Mouse (Mus musculus) heart, embryonic 12.5 days (tissue): ENCODE measurements around the gene Pgf. TPM values are rescaled to one million over a fixed set of nuclear protein-coding genes. Genes with fewer than 3 reads are reported as not detected.
A peak's percentile ranks its signal among the peaks of the same experiment; 100 is the strongest.

Source experiments
- ATAC-seq: fragments of 200-750 bp; cut with Nextera tagmentation; 2 replicates; pipeline ENCODE4 v1.8.0; 2017; ENCODE audit warnings: moderate TSS enrichment, moderate library complexity; ENCODE audit not compliant: insufficient number of reproducible peaks, low FRiP score
- H3K27ac ChIP-seq: fragments of 300-500 bp; sonication (generic); 2 replicates; pipeline ENCODE4 v1.5.1; 2016; ENCODE audit warnings: mild to moderate bottlenecking, moderate library complexity; ENCODE audit not compliant: poor library complexity, severe bottlenecking
- H3K27me3 ChIP-seq: fragments of 300-500 bp; sonication (generic); replicated peaks from 2 replicates; pipeline ENCODE4 v1.6.1; 2016; ENCODE audit warnings: mild to moderate bottlenecking, moderate library complexity
- H3K36me3 ChIP-seq: fragments of 300-500 bp; sonication (generic); 2 replicates; pipeline ENCODE4 v1.6.1; 2016; ENCODE audit warnings: mild to moderate bottlenecking, moderate library complexity
- H3K4me1 ChIP-seq: fragments of 300-500 bp; sonication (generic); replicated peaks from 2 replicates; pipeline ENCODE4 v1.6.1; 2016; ENCODE audit warnings: mild to moderate bottlenecking
- H3K4me2 ChIP-seq: fragments of 300-500 bp; sonication (generic); 2 replicates; pipeline ENCODE4 v1.6.1; 2016; ENCODE audit warnings: mild to moderate bottlenecking, moderate library complexity
- H3K4me3 ChIP-seq: fragments of 300-500 bp; sonication (generic); 2 replicates; pipeline ENCODE4 v1.5.1; 2016; ENCODE audit warnings: mild to moderate bottlenecking
- H3K9ac ChIP-seq: fragments of 300-500 bp; sonication (generic); 2 replicates; pipeline ENCODE4 v1.6.1; 2016; ENCODE audit warnings: mild to moderate bottlenecking, moderate library complexity
- H3K9me3 ChIP-seq: fragments of 300-500 bp; sonication (generic); replicated peaks from 2 replicates; pipeline ENCODE4 v1.6.1; 2016; ENCODE audit warnings: mild to moderate bottlenecking, moderate library complexity
- WGBS: fragments of 180-500 bp; shearing (Covaris S2); methylation state at CpG from one replicate; pipeline ENCODE4 v1.1.7; 2016; 5-methylcytosine and 5-hydroxymethylcytosine counted together
- polyA plus RNA-seq: library from polyadenylated mRNA; unstranded; fragments of >200 nt; fragmentation: Nextera tagmentation; extraction: Ambion mirVana; gene quantifications from 2 replicates; pipeline ENCODE4 v1.2.1, GENCODE M21; 2016

Gene Pgf
- polyA plus RNA-seq, 1 experiment from 2014 or later = 8.3 TPM

GRCm38 (mm10) chr12:85175087-85175675, 2.4 kb downstream of the Pgf start:
- H3K27me3 ChIP-seq = peaks cover 21% of the 10 kb centered on the region
- peaks cover 56% of the 10 kb centered on the region for H3K4me1 ChIP-seq
- peak overlapping the region; percentile 60 for H3K27ac ChIP-seq
- no peaks in the 10 kb centered on the region for H3K9me3 ChIP-seq
- no peak; the same call in 1 of the 2 replicates for ATAC-seq
- peak overlapping the region; percentile 60 for H3K9ac ChIP-seq
- WGBS = 24% methylated on average over 16 of the region's 16 CpGs
- H3K4me3 ChIP-seq = peak overlapping the region; percentile 38
- peak overlapping the region; percentile 69 for H3K4me2 ChIP-seq
- H3K36me3 ChIP-seq = no peaks in the 10 kb centered on the region; the same call in 1 of the 2 replicates

GRCm38 (mm10) chr12:85174016-85174415, 3.6 kb downstream of the Pgf start:
- no peak overlapping the region for H3K27ac ChIP-seq
- ATAC-seq = no peak
- 53% methylated on average over 7 of the region's 7 CpGs for WGBS
- H3K9me3 ChIP-seq = no peaks in the 10 kb centered on the region
- peaks cover 64% of the 10 kb centered on the region for H3K4me1 ChIP-seq
- H3K4me3 ChIP-seq = no peak overlapping the region
- no peak overlapping the region for H3K9ac ChIP-seq
- peaks cover 11% of the 10 kb centered on the region for H3K27me3 ChIP-seq
- H3K4me2 ChIP-seq = peak overlapping the region; percentile 8; the same call in 1 of the 2 replicates
- no peaks in the 10 kb centered on the region; the same call in 1 of the 2 replicates for H3K36me3 ChIP-seq

DNA sequence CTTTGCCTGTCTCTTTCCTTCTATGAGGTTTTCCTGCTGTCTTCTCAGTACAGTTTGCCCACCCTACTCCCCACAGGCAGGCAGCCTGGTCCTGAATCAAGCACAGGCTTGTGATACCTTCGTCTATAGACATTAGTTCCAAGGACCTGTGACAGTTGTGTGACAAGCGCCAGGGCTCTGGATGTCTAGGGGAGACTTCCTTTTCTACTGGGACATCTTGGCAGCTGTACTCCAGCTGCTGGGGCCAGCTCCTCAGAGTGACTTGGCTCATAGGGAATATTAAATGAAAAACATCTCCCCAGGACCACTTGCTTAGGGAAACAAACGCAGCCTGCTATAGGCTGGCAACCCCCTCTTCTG, 6.7 kb downstream of the Pgf start:
- ATAC-seq = no peak
- Histone ChIP-seq H3K9ac (no peak overlapping the region), H3K4me2 (no peak overlapping the region), H3K4me1 (peaks cover 48% of the 10 kb centered on the region), H3K27ac (no peak overlapping the region), H3K36me3 (peaks cover 13% of the 10 kb centered on the region), H3K4me3 (no peak overlapping the region), H3K27me3 (0 out of 2 replicates have a peak, but pooled peaks cover 3% of the 10 kb centered on the region), H3K9me3 (no peaks in the 10 kb centered on the region)
- WGBS = 67% methylated on average over 3 of the region's 3 CpGs

- H3K36me3 ChIP-seq = peaks cover 14% of the 10 kb centered on the region
Observed at GRCm38 (mm10) chr12:85170284-85170947, 7.2 kb downstream of the Pgf start.

GRCm38 (mm10) chr12:85169877-85170276, 7.7 kb downstream of the Pgf start:
- peaks cover 38% of the 10 kb centered on the region for H3K4me1 ChIP-seq
- 0 out of 2 replicates have a peak, but pooled peaks cover 3% of the 10 kb centered on the region for H3K27me3 ChIP-seq
- H3K27ac ChIP-seq = no peak overlapping the region
- H3K4me2 ChIP-seq = peak overlapping the region; percentile 41; the same call in 1 of the 2 replicates
- no peak overlapping the region for H3K4me3 ChIP-seq
- H3K9ac ChIP-seq = no peak overlapping the region
- ATAC-seq = 0 out of 2 replicates have a peak, but pooled peaks have one; percentile 22
- WGBS = 62% methylated on average over 3 of the region's 3 CpGs
- peaks cover 14% of the 10 kb centered on the region for H3K36me3 ChIP-seq
- no peaks in the 10 kb centered on the region for H3K9me3 ChIP-seq

More at GRCm38 (mm10) chr12:85170284-85170947, 7.2 kb downstream of the Pgf start:
- WGBS = 73% methylated on average over 11 of the region's 11 CpGs
- no peak overlapping the region for H3K27ac ChIP-seq
- no peak overlapping the region for H3K9ac ChIP-seq
- no peak overlapping the region for H3K4me2 ChIP-seq
- ATAC-seq = no peak
- peaks cover 43% of the 10 kb centered on the region for H3K4me1 ChIP-seq
- H3K27me3 ChIP-seq = 0 out of 2 replicates have a peak, but pooled peaks cover 3% of the 10 kb centered on the region
- H3K9me3 ChIP-seq = no peaks in the 10 kb centered on the region
- no peak overlapping the region for H3K4me3 ChIP-seq

DNA sequence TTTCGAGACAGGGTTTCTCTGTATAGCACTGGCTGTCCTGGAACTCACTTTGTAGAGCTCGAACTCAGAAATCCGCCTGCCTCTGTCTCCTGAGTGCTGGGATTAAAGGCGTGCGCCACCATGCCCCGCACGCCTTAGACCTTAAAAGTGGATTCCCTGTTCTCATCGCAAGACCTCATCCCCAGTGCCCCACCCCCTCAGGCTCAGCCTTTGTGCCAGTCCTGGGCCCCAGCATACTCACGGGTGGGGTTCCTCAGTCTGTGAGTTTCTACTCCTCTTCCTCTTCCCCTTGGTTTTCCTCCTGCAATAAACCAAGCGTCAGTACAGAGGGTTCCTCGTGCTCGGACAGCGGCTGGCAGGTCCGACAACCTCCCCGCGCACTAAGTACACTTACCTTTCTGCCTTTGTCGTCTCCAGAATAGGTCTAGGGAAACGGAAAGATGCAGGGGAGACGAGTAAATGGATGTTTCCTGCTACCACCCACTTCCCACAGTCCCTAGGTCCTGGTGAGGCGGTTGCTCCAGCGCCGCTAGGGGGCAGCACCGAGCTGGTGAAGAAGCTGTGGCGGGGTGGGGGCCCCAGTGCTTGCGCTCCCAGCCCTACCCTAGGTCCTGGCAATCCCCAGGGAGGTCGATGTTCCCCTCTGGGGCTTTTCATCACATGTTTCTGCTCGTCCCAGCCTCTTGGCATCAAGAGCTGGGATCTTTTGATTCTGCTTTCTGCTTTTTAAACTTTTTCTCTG, 8.3 kb downstream of the Pgf start:
- H3K4me2 ChIP-seq = peak overlapping the region; percentile 41
- H3K4me3 ChIP-seq = no peak overlapping the region
- H3K27ac ChIP-seq = no peak overlapping the region
- H3K36me3 ChIP-seq = peaks cover 14% of the 10 kb centered on the region
- ATAC-seq = peak; percentile 56; the same call in 1 of the 2 replicates
- 0 out of 2 replicates have a peak, but pooled peaks cover 3% of the 10 kb centered on the region for H3K27me3 ChIP-seq
- WGBS = 24% methylated on average over 27 of the region's 27 CpGs
- peaks cover 33% of the 10 kb centered on the region for H3K4me1 ChIP-seq
- no peak overlapping the region for H3K9ac ChIP-seq
- no peaks in the 10 kb centered on the region for H3K9me3 ChIP-seq

DNA sequence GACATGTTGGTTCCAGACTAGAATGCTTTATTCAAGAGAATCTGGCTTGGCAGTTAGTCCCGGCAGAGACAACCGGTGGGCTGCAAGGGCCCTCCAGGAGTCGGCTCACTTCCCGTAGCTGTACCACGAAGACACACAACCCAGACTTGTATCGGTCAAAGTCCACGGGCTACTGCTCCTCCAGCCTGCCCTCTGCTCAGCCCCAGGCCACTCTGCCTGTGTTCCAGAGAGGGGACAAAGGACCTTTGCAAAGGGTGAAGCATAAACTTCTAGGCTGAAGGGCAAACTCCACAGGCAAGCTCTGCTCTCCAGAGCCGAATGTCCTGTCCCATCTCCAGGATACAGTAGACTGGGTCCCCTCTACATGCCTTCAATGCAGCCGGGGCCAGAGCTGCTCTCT, 11.0 kb downstream of the Pgf start:
- H3K9ac ChIP-seq = no peak overlapping the region
- H3K4me1 ChIP-seq = peaks cover 13% of the 10 kb centered on the region
- H3K27ac ChIP-seq = no peak overlapping the region
- no peak overlapping the region for H3K4me3 ChIP-seq
- H3K27me3 ChIP-seq = 0 out of 2 replicates have a peak, but pooled peaks cover 3% of the 10 kb centered on the region
- H3K9me3 ChIP-seq = no peaks in the 10 kb centered on the region
- WGBS = 79% methylated on average over 9 of the region's 9 CpGs
- no peak for ATAC-seq
- no peak overlapping the region for H3K4me2 ChIP-seq
- peaks cover 14% of the 10 kb centered on the region for H3K36me3 ChIP-seq

GRCm38 (mm10) chr12:85164996-85165395, 12.6 kb downstream of the Pgf start:
- Histone ChIP-seq H3K9me3 (no peaks in the 10 kb centered on the region), H3K27me3 (0 out of 2 replicates have a peak, but pooled peaks cover 3% of the 10 kb centered on the region), H3K27ac (no peak overlapping the region), H3K4me1 (peaks cover 8% of the 10 kb centered on the region), H3K4me3 (no peak overlapping the region), H3K4me2 (no peak overlapping the region), H3K9ac (no peak overlapping the region), H3K36me3 (peaks cover 14% of the 10 kb centered on the region)
- ATAC-seq = no peak
- 78% methylated on average over 5 of the region's 5 CpGs for WGBS

GRCm38 (mm10) chr12:85159592-85159991, 18.0 kb downstream of the Pgf start:
- Histone ChIP-seq H3K4me2 (no peak overlapping the region), H3K36me3 (no peaks in the 10 kb centered on the region), H3K4me1 (peaks cover 7% of the 10 kb centered on the region; the same call in 1 of the 2 replicates), H3K4me3 (no peak overlapping the region), H3K9ac (no peak overlapping the region), H3K9me3 (no peaks in the 10 kb centered on the region), H3K27me3 (no peaks in the 10 kb centered on the region; the same call in 1 of the 2 replicates), H3K27ac (no peak overlapping the region)
- WGBS = 64% methylated on average over 5 of the region's 5 CpGs
- ATAC-seq = 0 out of 2 replicates have a peak, but pooled peaks have one; percentile 36

DNA sequence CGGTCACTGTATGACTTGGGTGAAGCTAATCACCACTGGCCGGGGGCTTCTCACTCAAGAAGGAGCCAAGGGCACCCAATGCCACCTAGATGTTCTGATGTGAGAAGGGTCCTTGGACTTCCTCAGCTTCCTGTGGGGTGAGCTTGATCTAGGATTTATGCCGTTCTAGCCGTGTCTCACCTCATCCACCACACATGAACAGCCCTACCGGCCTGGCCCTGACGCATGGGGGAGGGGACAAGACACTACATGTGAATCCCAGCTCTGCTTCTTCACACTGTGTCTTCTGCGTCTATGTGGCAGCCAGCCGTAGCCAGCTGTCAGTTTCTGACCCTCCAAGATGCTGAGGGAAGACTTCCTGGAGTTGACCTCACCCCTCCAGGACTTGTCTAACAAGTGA, 18.8 kb downstream of the Pgf start:
- no peaks in the 10 kb centered on the region for H3K36me3 ChIP-seq
- 0 out of 2 replicates have a peak, but pooled peaks cover 3% of the 10 kb centered on the region for H3K9me3 ChIP-seq
- H3K4me1 ChIP-seq = peaks cover 7% of the 10 kb centered on the region; the same call in 1 of the 2 replicates
- no peak overlapping the region for H3K9ac ChIP-seq
- H3K4me2 ChIP-seq = no peak overlapping the region
- 85% methylated on average over 8 of the region's 8 CpGs for WGBS
- H3K27me3 ChIP-seq = no peaks in the 10 kb centered on the region; the same call in 1 of the 2 replicates
- no peak for ATAC-seq
- no peak overlapping the region for H3K27ac ChIP-seq
- H3K4me3 ChIP-seq = no peak overlapping the region
